Mouse (Mus musculus): Measurements from ENCODE around the gene Trappc3.

- TF ChIP-seq TAL1 (IDR thresholded peaks at IDR 0.05; ENCODE audit: low read length): no peak
- no peak for TF ChIP-seq GATA1 (IDR thresholded peaks at IDR 0.05; ENCODE audit: low read length)
Measured at GRCm38 (mm10) chr4:126310344-126310743, 48.2 kb downstream of the Trappc3 start.

All from erythroblast, embryonic 14.5 days (primary cell).